Mouse (Mus musculus): ENCODE measurements around the gene Tmem110. TPM values are rescaled to one million over a fixed set of nuclear protein-coding genes. Genes with fewer than 3 reads are reported as not detected.

Tmem110 gene
- polyA plus RNA-seq, 1 experiment from 2014 or later = 29.9 TPM

GRCm38 (mm10) chr14:30828635-30829460 lies 3.5 kb downstream of the Tmem110 start:
- H3K9ac ChIP-seq = no peak overlapping the region
- no peaks in the 10 kb centered on the region for H3K27me3 ChIP-seq
- H3K9me3 ChIP-seq = no peaks in the 10 kb centered on the region
- ATAC-seq (ENCODE audit: borderline replicate concordance, extremely low read depth, low FRiP score, low TSS enrichment) = peak; percentile 68
- no peaks in the 10 kb centered on the region for H3K36me3 ChIP-seq
- 38% methylated on average over 11 of the region's 11 CpGs for WGBS
- peaks cover 75% of the 10 kb centered on the region for H3K4me1 ChIP-seq
- H3K27ac ChIP-seq = peak overlapping the region; percentile 83
- H3K4me3 ChIP-seq = no peak overlapping the region
- peak overlapping the region; percentile 36 for H3K4me2 ChIP-seq

- no peaks in the 10 kb centered on the region for H3K4me1 ChIP-seq
- no peaks in the 10 kb centered on the region for H3K9me3 ChIP-seq
- no peak overlapping the region for H3K4me2 ChIP-seq
- H3K36me3 ChIP-seq = 0 out of 2 replicates have a peak, but pooled peaks cover 4% of the 10 kb centered on the region
- H3K9ac ChIP-seq = no peak overlapping the region
- ATAC-seq (ENCODE audit: borderline replicate concordance, extremely low read depth, low FRiP score, low TSS enrichment) = no peak
- no peak overlapping the region for H3K27ac ChIP-seq
- no peak overlapping the region for H3K4me3 ChIP-seq
- 83% methylated on average over 14 of the region's 14 CpGs for WGBS
- H3K27me3 ChIP-seq = no peaks in the 10 kb centered on the region
Measured at GRCm38 (mm10) chr14:30837416-30837996, 12.1 kb downstream of the Tmem110 start.

- Histone ChIP-seq H3K9ac (no peak overlapping the region), H3K9me3 (no peaks in the 10 kb centered on the region), H3K27ac (no peak overlapping the region), H3K36me3 (0 out of 2 replicates have a peak, but pooled peaks cover 2% of the 10 kb centered on the region), H3K27me3 (no peaks in the 10 kb centered on the region), H3K4me3 (no peak overlapping the region), H3K4me1 (no peaks in the 10 kb centered on the region), H3K4me2 (no peak overlapping the region)
- ATAC-seq (ENCODE audit: borderline replicate concordance, extremely low read depth, low FRiP score, low TSS enrichment) = no peak
- WGBS = 92% methylated on average over 3 of the region's 3 CpGs
Measured at GRCm38 (mm10) chr14:30843701-30844100, 18.3 kb downstream of the Tmem110 start.

- no peaks in the 10 kb centered on the region for H3K36me3 ChIP-seq
- 92% methylated on average over 5 of the region's 5 CpGs for WGBS
- H3K27ac ChIP-seq = no peak overlapping the region
- no peaks in the 10 kb centered on the region for H3K4me1 ChIP-seq
- no peaks in the 10 kb centered on the region for H3K9me3 ChIP-seq
- H3K9ac ChIP-seq = no peak overlapping the region
- no peak overlapping the region for H3K4me2 ChIP-seq
- no peak for ATAC-seq (ENCODE audit: borderline replicate concordance, extremely low read depth, low FRiP score, low TSS enrichment)
- H3K27me3 ChIP-seq = no peaks in the 10 kb centered on the region
- H3K4me3 ChIP-seq = no peak overlapping the region
Measured at GRCm38 (mm10) chr14:30850504-30850903, 25.1 kb downstream of the Tmem110 start.

GRCm38 (mm10) chr14:30852325-30852724 lies 26.9 kb downstream of the Tmem110 start:
- 90% methylated on average over 5 of the region's 5 CpGs for WGBS
- no peaks in the 10 kb centered on the region for H3K4me1 ChIP-seq
- no peaks in the 10 kb centered on the region for H3K27me3 ChIP-seq
- H3K27ac ChIP-seq = no peak overlapping the region
- H3K9me3 ChIP-seq = no peaks in the 10 kb centered on the region
- no peak for ATAC-seq (ENCODE audit: borderline replicate concordance, extremely low read depth, low FRiP score, low TSS enrichment)
- no peaks in the 10 kb centered on the region for H3K36me3 ChIP-seq
- H3K4me2 ChIP-seq = no peak overlapping the region
- H3K9ac ChIP-seq = no peak overlapping the region
- H3K4me3 ChIP-seq = no peak overlapping the region

- no peak overlapping the region for H3K4me2 ChIP-seq
- H3K27me3 ChIP-seq = no peaks in the 10 kb centered on the region
- WGBS = 85% methylated on average over 3 of the region's 3 CpGs
Measured at GRCm38 (mm10) chr14:30855316-30855715, 29.9 kb downstream of the Tmem110 start.

GRCm38 (mm10) chr14:30856885-30857507 lies 31.6 kb downstream of the Tmem110 start:
- H3K27me3 ChIP-seq = no peaks in the 10 kb centered on the region
- no peaks in the 10 kb centered on the region for H3K36me3 ChIP-seq
- no peak overlapping the region for H3K4me3 ChIP-seq
- no peak overlapping the region for H3K9ac ChIP-seq
- no peaks in the 10 kb centered on the region for H3K9me3 ChIP-seq
- no peak overlapping the region for H3K27ac ChIP-seq
- ATAC-seq (ENCODE audit: borderline replicate concordance, extremely low read depth, low FRiP score, low TSS enrichment) = no peak
- peaks cover 11% of the 10 kb centered on the region for H3K4me1 ChIP-seq
- no peak overlapping the region for H3K4me2 ChIP-seq
- 57% methylated on average over 10 of the region's 10 CpGs for WGBS

More at GRCm38 (mm10) chr14:30855316-30855715, 29.9 kb downstream of the Tmem110 start:
- Histone ChIP-seq H3K36me3 (no peaks in the 10 kb centered on the region), H3K27ac (no peak overlapping the region), H3K4me3 (no peak overlapping the region), H3K9me3 (no peaks in the 10 kb centered on the region), H3K9ac (no peak overlapping the region), H3K4me1 (no peaks in the 10 kb centered on the region)
- ATAC-seq (ENCODE audit: borderline replicate concordance, extremely low read depth, low FRiP score, low TSS enrichment) = no peak

GRCm38 (mm10) chr14:30857990-30858389 lies 32.6 kb downstream of the Tmem110 start:
- no peak overlapping the region for H3K9ac ChIP-seq
- H3K9me3 ChIP-seq = no peaks in the 10 kb centered on the region
- H3K4me2 ChIP-seq = no peak overlapping the region
- WGBS = 73% methylated on average over 4 of the region's 4 CpGs
- no peak for ATAC-seq (ENCODE audit: borderline replicate concordance, extremely low read depth, low FRiP score, low TSS enrichment)
- H3K27ac ChIP-seq = no peak overlapping the region
- peaks cover 15% of the 10 kb centered on the region for H3K4me1 ChIP-seq
- H3K36me3 ChIP-seq = no peaks in the 10 kb centered on the region
- no peak overlapping the region for H3K4me3 ChIP-seq
- H3K27me3 ChIP-seq = no peaks in the 10 kb centered on the region

- Histone ChIP-seq H3K4me1 (peaks cover 15% of the 10 kb centered on the region), H3K36me3 (no peaks in the 10 kb centered on the region; the same call in 1 of the 2 replicates), H3K27me3 (no peaks in the 10 kb centered on the region), H3K9me3 (no peaks in the 10 kb centered on the region), H3K27ac (peak overlapping the region; percentile 46; the same call in 1 of the 2 replicates), H3K9ac (no peak overlapping the region), H3K4me2 (peak overlapping the region; percentile 29), H3K4me3 (no peak overlapping the region)
- WGBS = 22% methylated on average over 16 of the region's 16 CpGs
- ATAC-seq (ENCODE audit: borderline replicate concordance, extremely low read depth, low FRiP score, low TSS enrichment) = peak; percentile 40; the same call in 1 of the 2 replicates
Measured at GRCm38 (mm10) chr14:30861421-30862125, 36.2 kb downstream of the Tmem110 start.

- Histone ChIP-seq H3K36me3 (no peaks in the 10 kb centered on the region; the same call in 1 of the 2 replicates), H3K4me3 (no peak overlapping the region), H3K9me3 (no peaks in the 10 kb centered on the region), H3K4me1 (peaks cover 15% of the 10 kb centered on the region), H3K27me3 (no peaks in the 10 kb centered on the region), H3K9ac (no peak overlapping the region), H3K27ac (no peak overlapping the region), H3K4me2 (no peak overlapping the region; the same call in 1 of the 2 replicates)
- 66% methylated on average over 9 of the region's 9 CpGs for WGBS
- ATAC-seq (ENCODE audit: borderline replicate concordance, extremely low read depth, low FRiP score, low TSS enrichment) = no peak
Measured at GRCm38 (mm10) chr14:30862368-30862767, 37.0 kb downstream of the Tmem110 start.

- no peaks in the 10 kb centered on the region; the same call in 1 of the 2 replicates for H3K36me3 ChIP-seq
- WGBS = 62% methylated on average over 3 of the region's 3 CpGs
- H3K4me2 ChIP-seq = no peak overlapping the region
- no peak overlapping the region for H3K4me3 ChIP-seq
- no peak for ATAC-seq (ENCODE audit: borderline replicate concordance, extremely low read depth, low FRiP score, low TSS enrichment)
- peaks cover 25% of the 10 kb centered on the region for H3K4me1 ChIP-seq
- no peak overlapping the region for H3K9ac ChIP-seq
- no peaks in the 10 kb centered on the region for H3K27me3 ChIP-seq
- no peaks in the 10 kb centered on the region for H3K9me3 ChIP-seq
- H3K27ac ChIP-seq = no peak overlapping the region
Measured at GRCm38 (mm10) chr14:30865311-30865710, 39.9 kb downstream of the Tmem110 start.
